Mouse (Mus musculus) thymus, postnatal 4 days (tissue): ENCODE measurements at regions not wholly inside any gene's neighbourhood (a gene's known extent, or its start where the extent isn't known, plus 50 kb on each side); places are given as distances from the start of the nearest gene placed in this dataset.
A peak's percentile ranks its signal among the peaks of the same experiment; 100 is the strongest.

ENCODE experiments used
- DNase-seq: peaks from one replicate; pipeline ENCODE4 v3.0.0; 2021

DNA sequence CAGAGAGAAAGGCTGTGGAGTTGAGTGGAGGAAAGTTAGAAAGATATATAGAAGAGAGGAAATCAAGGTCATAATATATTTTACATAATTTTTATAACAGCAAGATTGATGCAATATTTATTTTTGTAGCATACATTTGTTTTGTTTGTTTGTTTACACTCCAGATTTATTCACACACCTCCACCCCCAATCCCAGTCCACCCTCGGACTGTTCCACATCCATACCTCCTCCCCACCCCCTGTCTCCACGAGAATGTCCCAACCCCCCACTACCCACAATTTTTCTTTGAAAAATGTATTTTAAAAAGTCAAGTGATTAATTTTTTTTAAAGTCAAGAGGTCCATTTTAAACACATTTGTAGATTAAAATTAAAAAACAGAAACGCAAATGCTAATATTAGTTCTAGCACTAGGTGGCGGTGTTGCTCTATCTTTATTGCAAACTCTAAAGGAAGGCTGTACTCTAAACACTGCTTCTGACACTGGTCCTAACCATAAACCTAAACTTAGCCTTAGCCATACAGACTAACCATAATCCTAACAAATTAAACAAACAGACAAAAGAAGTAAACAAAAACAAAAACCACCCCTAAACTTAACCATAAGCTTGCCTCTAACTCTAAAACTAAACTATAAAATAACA, 67.8 kb downstream of the Olfr1505 start:
- DNase-seq: peak; percentile 32

DNA sequence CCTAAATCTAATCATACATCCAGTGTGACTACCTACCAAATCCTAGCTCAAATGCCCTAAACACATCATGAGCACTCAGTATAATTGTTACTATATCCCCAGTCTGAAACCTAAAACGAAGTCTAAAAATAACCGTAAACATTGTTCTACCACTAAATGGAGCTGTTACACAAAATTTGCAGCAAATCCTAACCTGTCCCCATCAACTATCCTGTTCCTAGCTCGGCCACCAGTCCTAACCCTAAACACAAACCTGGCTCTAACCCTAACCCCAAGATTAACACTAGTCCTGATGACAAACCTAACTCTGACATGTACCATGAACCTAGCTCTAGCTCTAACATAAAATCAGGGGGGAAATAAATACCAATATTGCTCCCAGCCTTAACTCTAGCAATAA, 69.5 kb downstream of the Olfr1505 start:
- DNase-seq: no peak
